Mouse (Mus musculus) liver, embryonic 14.5 days (tissue): Measurements from ENCODE around the gene Trim14. TPM values are rescaled to one million over a fixed set of nuclear protein-coding genes. Genes with fewer than 3 reads are reported as not detected.

ENCODE experiments used
- ATAC-seq: fragments of 200-750 bp; cut with Nextera tagmentation; 2 replicates; pipeline ENCODE4 v1.8.0; 2017; ENCODE audit warnings: moderate number of reproducible peaks, mild to moderate bottlenecking, moderate library complexity; ENCODE audit not compliant: insufficient read depth
- DNase-seq, 3 experiments: peaks; one replicate each; pipeline ENCODE4 v3.0.0-alpha.2; 2012 to 2013; ENCODE audit warnings: low read depth in 3 of 3, low spot score in 3 of 3
- H3K27ac ChIP-seq: fragments of 300-500 bp; sonication (generic); 2 replicates; pipeline ENCODE4 v1.5.1; 2014; ENCODE audit warnings: moderate library complexity, mild to moderate bottlenecking, control low read depth, inconsistent platforms
- H3K27me3 ChIP-seq: fragments of 300-500 bp; sonication (generic); 2 replicates; pipeline ENCODE4 v1.6.1; 2014; ENCODE audit warnings: mild to moderate bottlenecking, low read length, moderate library complexity; ENCODE audit not compliant: control insufficient read depth, insufficient read depth
- H3K36me3 ChIP-seq: fragments of 300-500 bp; sonication (generic); replicated peaks from 2 replicates; pipeline ENCODE4 v1.6.1; 2014; ENCODE audit warnings: low read depth; ENCODE audit not compliant: control insufficient read depth, insufficient read depth
- H3K4me1 ChIP-seq, 2 experiments: fragments of 200-500 bp in 1 of 2; fragments of 300-500 bp in 1 of 2; sonication (generic) in 1 of 2; replicated peaks; 2 replicates each; pipeline ENCODE4 v1.6.1; 2012 to 2014; ENCODE audit warnings: antibody characterized with exemption in 1 of 2, inconsistent platforms in 1 of 2, low read length in 1 of 2; ENCODE audit not compliant: control insufficient read depth in 2 of 2, insufficient read depth in 2 of 2
- H3K4me2 ChIP-seq: fragments of 300-500 bp; sonication (generic); 2 replicates; pipeline ENCODE4 v1.6.1; 2014; ENCODE audit warnings: low read depth, mild to moderate bottlenecking, control low read depth, moderate library complexity
- H3K4me3 ChIP-seq, 2 experiments: fragments of 200-500 bp in 1 of 2; fragments of 300-500 bp in 1 of 2; sonication (generic) in 1 of 2; 2 replicates each; pipeline ENCODE4 v1.5.1; 2012 to 2014; ENCODE audit warnings: low read depth in 2 of 2, low read length in 2 of 2, mild to moderate bottlenecking in 2 of 2, control low read depth in 1 of 2, inconsistent platforms in 1 of 2, moderate library complexity in 1 of 2; ENCODE audit not compliant: insufficient read depth in 1 of 2
- H3K9ac ChIP-seq: fragments of 300-500 bp; sonication (generic); replicated peaks from 2 replicates; pipeline ENCODE4 v1.6.1; 2014; ENCODE audit warnings: mild to moderate bottlenecking, control low read depth, moderate library complexity
- H3K9me3 ChIP-seq: fragments of 300-500 bp; sonication (generic); 2 replicates; pipeline ENCODE4 v1.6.1; 2016; ENCODE audit warnings: low read length, mixed read lengths; ENCODE audit not compliant: control insufficient read depth
- CTCF ChIP-seq: IDR thresholded peaks from 2 replicates; pipeline ENCODE4 v1.5.1; 2016; ENCODE audit warnings: antibody characterized with exemption, low read depth, control low read depth
- EP300 ChIP-seq: IDR thresholded peaks from 2 replicates; pipeline ENCODE4 v1.6.1; 2016; ENCODE audit warnings: antibody characterized with exemption, low read depth
- WGBS: fragments of 180-500 bp; shearing (Covaris S2); extraction: QIAGEN DNeasy Blood & Tissue Kit; methylation state at CpG from one replicate; pipeline ENCODE4 v1.1.7; 2014; ENCODE audit not compliant: insufficient replicate concordance; 5-methylcytosine and 5-hydroxymethylcytosine counted together
- polyA plus RNA-seq, 2 experiments: library from polyadenylated mRNA; depleted of rRNA in 1 of 2; stranded (reverse) in 1 of 2; unstranded in 1 of 2; fragments of >200 nt; fragmentation: Nextera tagmentation in 1 of 2; extraction: Ambion mirVana in 1 of 2; gene quantifications; 2 replicates each; pipeline versions ENCODE4 v1.2.1 to v1.2.3; 2012 to 2014

The Trim14 gene
- polyA plus RNA-seq, 2 experiments = 4.1 to 7.5 TPM

DNA sequence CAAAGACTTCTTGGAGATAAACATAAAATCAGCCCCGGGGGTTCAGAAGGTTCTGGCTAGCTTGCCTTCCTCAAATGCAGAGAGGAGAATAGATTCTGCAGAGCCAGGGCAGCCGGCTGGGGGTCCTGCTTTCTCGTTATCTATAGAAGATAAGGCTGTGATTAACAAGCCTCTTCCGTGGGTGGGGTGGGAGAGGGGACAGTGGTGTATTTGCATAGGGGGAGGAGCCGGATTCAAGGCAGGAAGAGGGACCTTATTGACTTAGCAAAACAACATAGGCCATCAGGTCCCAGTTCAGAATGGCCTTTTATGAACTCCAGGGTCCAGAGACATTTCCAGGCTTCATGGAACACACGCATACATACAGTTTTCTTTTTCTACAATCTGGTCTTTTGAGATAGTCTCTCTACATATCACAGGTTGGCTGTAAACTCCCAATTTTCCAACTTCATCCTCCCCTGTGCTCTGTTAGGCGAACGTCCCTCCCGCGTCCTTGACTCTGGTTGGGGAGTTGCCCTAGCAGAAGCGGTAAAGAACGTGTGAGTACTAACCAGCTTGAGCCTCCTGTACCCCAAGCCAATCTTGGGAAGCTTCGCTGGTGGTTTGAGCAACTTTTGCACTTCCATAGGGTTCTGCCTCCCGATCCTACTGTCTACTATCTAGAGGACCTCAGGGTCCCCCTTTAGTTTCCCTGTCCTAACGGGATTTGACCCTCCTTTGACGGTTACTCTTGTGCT lies 679 bp downstream of the Trim14 start:
- H3K27ac ChIP-seq = 0 out of 2 replicates have a peak overlapping the region, but pooled peaks have one; percentile 15

GRCm38 (mm10) chr4:46533934-46534720 lies 1.8 kb downstream of the Trim14 start:
- Histone ChIP-seq H3K27ac (no peak overlapping the region), H3K4me1 (peaks cover 0 to 9% of the 10 kb centered on the region in 2 experiments; a peak in 3 of 4 replicates), H3K36me3 (no peaks in the 10 kb centered on the region), H3K27me3 (peaks cover 29% of the 10 kb centered on the region), H3K4me2 (peak overlapping the region; percentile 76), H3K4me3 (peak overlapping the region; percentile 11 to 33), H3K9ac (no peak overlapping the region), H3K9me3 (no peaks in the 10 kb centered on the region)
- ATAC-seq (no peak), DNase-seq (no peak)
- 13% methylated on average over 29 of the region's 29 CpGs for WGBS
- TF ChIP-seq EP300 (no peak), CTCF (no peak)

More for the DNA sequence above, 679 bp downstream of the Trim14 start:
- TF ChIP-seq EP300 = no peak
- TF ChIP-seq CTCF = no peak
- Histone ChIP-seq H3K27me3 (peaks cover 29% of the 10 kb centered on the region), H3K9me3 (no peaks in the 10 kb centered on the region), H3K4me3 (peak overlapping the region; percentile 67), H3K9ac (peak overlapping the region; percentile 46), H3K4me2 (peak overlapping the region; percentile 76), H3K36me3 (no peaks in the 10 kb centered on the region), H3K4me1 (peaks cover 0 to 9% of the 10 kb centered on the region in 2 experiments; a peak in 3 of 4 replicates)
- WGBS = 2% methylated on average over 16 of the region's 16 CpGs
- peak; percentile 31; the same call in 1 of the 2 replicates for ATAC-seq
- no peak for DNase-seq

- DNase-seq (no peak), ATAC-seq (no peak)
- no peaks in the 10 kb centered on the region for H3K9me3 ChIP-seq
- no peak overlapping the region for H3K4me2 ChIP-seq
- no peak overlapping the region for H3K27ac ChIP-seq
- H3K9ac ChIP-seq = no peak overlapping the region
- peaks cover 4 to 20% of the 10 kb centered on the region in 2 experiments; a peak in 3 of 4 replicates for H3K4me1 ChIP-seq
- H3K27me3 ChIP-seq = peaks cover 29% of the 10 kb centered on the region
- no peak for TF ChIP-seq CTCF
- no peak for TF ChIP-seq EP300
- H3K4me3 ChIP-seq = no peak overlapping the region
- no peaks in the 10 kb centered on the region for H3K36me3 ChIP-seq
- WGBS = 56% methylated on average over 7 of the region's 7 CpGs
These were observed 3.0 kb downstream of the Trim14 start for GRCm38 (mm10) chr4:46532926-46533325.

GRCm38 (mm10) chr4:46532511-46532910 lies 3.4 kb downstream of the Trim14 start:
- peaks cover 29% of the 10 kb centered on the region for H3K27me3 ChIP-seq
- peaks cover 4 to 23% of the 10 kb centered on the region in 2 experiments for H3K4me1 ChIP-seq
- H3K4me2 ChIP-seq = no peak overlapping the region
- H3K9ac ChIP-seq = no peak overlapping the region
- no peak overlapping the region for H3K4me3 ChIP-seq
- H3K27ac ChIP-seq = no peak overlapping the region
- 67% methylated on average over 2 of the region's 2 CpGs for WGBS
- ATAC-seq (no peak), DNase-seq (no peak)
- no peaks in the 10 kb centered on the region for H3K36me3 ChIP-seq
- TF ChIP-seq CTCF (no peak), EP300 (no peak)
- H3K9me3 ChIP-seq = no peaks in the 10 kb centered on the region

GRCm38 (mm10) chr4:46529722-46530121 lies 6.2 kb downstream of the Trim14 start:
- H3K9me3 ChIP-seq = no peaks in the 10 kb centered on the region
- TF ChIP-seq EP300 (no peak), CTCF (no peak)
- H3K9ac ChIP-seq = no peak overlapping the region
- peaks cover 20 to 38% of the 10 kb centered on the region in 2 experiments for H3K4me1 ChIP-seq
- H3K27me3 ChIP-seq = peaks cover 9% of the 10 kb centered on the region
- 52% methylated on average over 7 of the region's 7 CpGs for WGBS
- H3K36me3 ChIP-seq = no peaks in the 10 kb centered on the region
- no peak overlapping the region for H3K27ac ChIP-seq
- H3K4me2 ChIP-seq = peak overlapping the region; percentile 34; the same call in 1 of the 2 replicates
- no peak overlapping the region for H3K4me3 ChIP-seq
- ATAC-seq (no peak), DNase-seq (no peak)
